Mouse (Mus musculus): ENCODE results near the gene Cd28. TPM values are rescaled to one million over a fixed set of nuclear protein-coding genes. Genes with fewer than 3 reads are reported as not detected.
A peak's percentile ranks its signal among the peaks of the same experiment; 100 is the strongest.

Cd28 gene
- total RNA-seq, 2 experiments from 2014 or later: 2.8 to 4.8 TPM

- peak; percentile 42 for DNase-seq
- no peak for TF ChIP-seq CTCF (IDR thresholded peaks at IDR 0.05)
- H3K4me3 ChIP-seq: no peak overlapping the region
- H3K27ac ChIP-seq: peak overlapping the region; percentile 31; the same call in 1 of the 2 replicates
- intact Hi-C loops (cut with DNase I): no loop called here
Measured at GRCm38 (mm10) chr1:60731940-60732339, 15.3 kb downstream of the Cd28 start.

- Histone ChIP-seq H3K4me3 (no peak overlapping the region), H3K27ac (peak overlapping the region; percentile 68)
- no peak for TF ChIP-seq CTCF (IDR thresholded peaks at IDR 0.05)
- intact Hi-C loops (cut with DNase I): no loop called here
- peak; percentile 39 for DNase-seq
Measured at GRCm38 (mm10) chr1:60735072-60735907, 18.7 kb downstream of the Cd28 start.

GRCm38 (mm10) chr1:60735908-60736280, 19.3 kb downstream of the Cd28 start:
- no peak overlapping the region for H3K4me3 ChIP-seq
- TF ChIP-seq CTCF (IDR thresholded peaks at IDR 0.05): no peak
- DNase-seq: no peak
- H3K27ac ChIP-seq: peak overlapping the region; percentile 68
- intact Hi-C loops (cut with DNase I): no loop called here

- Histone ChIP-seq H3K27ac (no peak overlapping the region), H3K4me3 (no peak overlapping the region)
- TF ChIP-seq CTCF (IDR thresholded peaks at IDR 0.05): no peak
- intact Hi-C loops (cut with DNase I): no loop called here
- no peak for DNase-seq
Measured at GRCm38 (mm10) chr1:60744266-60744665, 27.7 kb downstream of the Cd28 start.

GRCm38 (mm10) chr1:60745664-60746063, 29.1 kb downstream of the Cd28 start:
- H3K27ac ChIP-seq: peak overlapping the region; percentile 48; the same call in 1 of the 2 replicates

GRCm38 (mm10) chr1:60746153-60746552, 29.6 kb downstream of the Cd28 start:
- no peak overlapping the region for H3K4me3 ChIP-seq
- peak overlapping the region; percentile 48; the same call in 1 of the 2 replicates for H3K27ac ChIP-seq
- TF ChIP-seq CTCF (IDR thresholded peaks at IDR 0.05): no peak
- intact Hi-C loops (cut with DNase I): no loop called here
- no peak for DNase-seq

More at GRCm38 (mm10) chr1:60745664-60746063, 29.1 kb downstream of the Cd28 start:
- intact Hi-C loops (cut with DNase I): no loop called here
- no peak for TF ChIP-seq CTCF (IDR thresholded peaks at IDR 0.05)
- H3K4me3 ChIP-seq: no peak overlapping the region
- DNase-seq: peak; percentile 44

GRCm38 (mm10) chr1:60746856-60747255, 30.3 kb downstream of the Cd28 start:
- intact Hi-C loops (cut with DNase I): no loop called here
- no peak for TF ChIP-seq CTCF (IDR thresholded peaks at IDR 0.05)
- no peak overlapping the region for H3K27ac ChIP-seq
- no peak overlapping the region for H3K4me3 ChIP-seq
- DNase-seq: no peak

GRCm38 (mm10) chr1:60748286-60748685, 31.7 kb downstream of the Cd28 start:
- no peak for DNase-seq
- intact Hi-C loops (cut with DNase I): no loop called here
- no peak overlapping the region for H3K4me3 ChIP-seq
- no peak overlapping the region for H3K27ac ChIP-seq
- TF ChIP-seq CTCF (IDR thresholded peaks at IDR 0.05): no peak

- Histone ChIP-seq H3K4me3 (no peak overlapping the region), H3K27ac (no peak overlapping the region)
- no peak for DNase-seq
- TF ChIP-seq CTCF (IDR thresholded peaks at IDR 0.05): no peak
- intact Hi-C loops (cut with DNase I): no loop called here
Measured at GRCm38 (mm10) chr1:60748936-60749335, 32.3 kb downstream of the Cd28 start.

- TF ChIP-seq CTCF (IDR thresholded peaks at IDR 0.05): no peak
- H3K4me3 ChIP-seq: no peak overlapping the region
- no peak overlapping the region for H3K27ac ChIP-seq
- intact Hi-C loops (cut with DNase I): no loop called here
- DNase-seq: no peak
Measured at GRCm38 (mm10) chr1:60749346-60749840, 32.8 kb downstream of the Cd28 start.

- intact Hi-C loops (cut with DNase I): no loop called here
- TF ChIP-seq CTCF (IDR thresholded peaks at IDR 0.05): no peak
- H3K27ac ChIP-seq: no peak overlapping the region
- H3K4me3 ChIP-seq: no peak overlapping the region
- no peak for DNase-seq
Measured at GRCm38 (mm10) chr1:60750201-60750765, 33.7 kb downstream of the Cd28 start.

GRCm38 (mm10) chr1:60751011-60751410, 34.4 kb downstream of the Cd28 start:
- no peak overlapping the region for H3K27ac ChIP-seq
- H3K4me3 ChIP-seq: no peak overlapping the region
- intact Hi-C loops (cut with DNase I): no loop called here
- no peak for DNase-seq
- no peak for TF ChIP-seq CTCF (IDR thresholded peaks at IDR 0.05)

GRCm38 (mm10) chr1:60752986-60753385, 36.4 kb downstream of the Cd28 start:
- no peak for TF ChIP-seq CTCF (IDR thresholded peaks at IDR 0.05)
- Histone ChIP-seq H3K4me3 (no peak overlapping the region), H3K27ac (no peak overlapping the region)
- intact Hi-C loops (cut with DNase I): no loop called here
- no peak for DNase-seq

Data from gastrocnemius, adult 2 months (tissue).